Mouse (Mus musculus) CD8-positive naive resting alpha-beta T cell, adult 2 months (primary cell): ENCODE measurements around the gene Olfr118.
"Not testable (repeated sequence)": the region's sequence is repeated elsewhere in the genome, so short reads cannot be mapped to it uniquely, and the experiment has no call there.

ENCODE experiments used
- DNase-seq, 2 experiments: peaks; one replicate each; pipeline ENCODE4 v3.0.0; 2022; ENCODE audit warnings: low read depth in 2 of 2, low spot score in 2 of 2

Olfr118 gene

DNA sequence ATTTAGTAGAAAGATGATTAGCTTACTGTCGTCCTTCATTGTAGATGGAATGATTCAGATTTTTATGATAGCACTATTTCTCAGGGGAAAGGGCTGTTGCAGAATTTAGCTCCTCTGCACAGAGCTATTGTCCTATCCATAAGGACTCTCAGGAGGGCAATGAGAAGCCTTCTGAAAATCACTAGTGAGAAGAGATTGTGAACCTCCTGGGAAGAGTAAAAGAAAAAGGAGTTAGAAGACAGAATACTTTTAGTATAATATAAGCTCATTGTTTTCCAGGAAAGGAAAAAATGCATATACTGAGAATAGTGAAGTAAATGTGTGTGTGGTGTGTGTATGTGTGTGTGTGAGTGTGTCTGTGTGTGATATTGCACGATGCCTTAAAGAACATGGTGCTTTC, at the start of gene Olfr118:
Gene Olfr118, plus strand, starts transcription at position 301 of the 400 bp plus-strand sequence.
- DNase-seq: no peak

DNA sequence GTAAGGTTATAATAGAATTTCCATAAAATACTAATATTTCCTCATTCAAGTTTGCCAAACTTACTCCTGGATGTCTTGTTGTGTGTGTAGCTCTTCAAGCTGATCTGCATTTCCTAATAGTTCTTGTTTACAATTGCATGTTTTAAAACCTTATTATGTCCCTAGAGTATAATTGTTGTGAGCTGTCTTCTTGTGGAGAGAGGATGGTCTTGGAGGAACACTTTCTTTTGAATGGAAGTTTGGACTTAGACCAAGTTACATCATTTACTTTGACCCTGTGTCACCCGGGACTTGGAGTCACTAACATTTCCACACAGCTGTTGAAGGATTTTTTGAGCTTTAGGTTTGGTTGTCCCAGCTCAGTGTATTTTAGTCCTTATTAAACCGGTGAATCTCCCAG, 39.8 kb upstream of the Olfr118 start, which contains the start of the genes Olfr115 and Olfr116:
Gene Olfr115, minus strand, starts transcription at position 101 of the 400 bp plus-strand sequence.
Gene Olfr116, minus strand, starts transcription at position 191 of the 400 bp plus-strand sequence.
- DNase-seq: no peak

DNA sequence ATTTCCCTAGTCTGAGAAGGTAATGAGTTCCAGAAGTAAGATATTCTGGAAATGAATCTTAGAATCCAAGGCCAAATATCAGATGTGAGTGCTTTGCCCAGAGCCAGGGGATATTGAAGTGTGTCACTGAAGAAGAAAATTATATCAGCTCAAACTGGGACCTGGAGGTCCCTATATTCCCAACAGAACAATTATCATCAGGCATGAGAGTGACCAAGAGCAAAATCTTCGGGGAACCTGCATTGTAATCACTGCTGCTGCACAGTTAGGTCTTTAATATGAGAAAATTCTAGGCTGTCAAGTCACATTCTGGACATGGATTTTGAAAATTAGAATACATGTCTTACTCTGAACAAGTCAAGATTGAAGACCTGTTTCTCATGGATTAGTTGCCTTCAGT, 3.1 kb upstream of the Olfr118 start, which contains the start of gene Olfr117:
Gene Olfr117, minus strand, starts transcription at position 101 of the 400 bp plus-strand sequence.
- DNase-seq: no peak

DNA sequence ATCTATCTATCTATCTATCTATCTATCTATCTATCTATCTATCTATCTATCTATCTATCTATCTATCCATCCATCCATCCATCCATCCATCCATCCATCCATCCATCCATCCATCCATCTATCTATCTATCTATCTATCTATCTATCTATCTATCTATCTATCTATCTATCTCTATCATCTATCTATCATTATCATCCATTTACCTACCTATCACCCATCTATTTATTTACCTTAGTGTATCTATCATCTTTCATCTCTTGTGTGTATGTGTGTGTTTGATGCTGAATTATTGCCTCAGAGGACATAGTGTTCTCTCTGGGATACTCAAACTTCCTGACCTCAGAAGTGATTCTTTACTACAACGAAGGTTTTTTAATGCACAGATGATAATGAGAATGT, 29.5 kb downstream of the Olfr118 start, which contains the start of gene Olfr119:
Gene Olfr119, plus strand, starts transcription at position 301 of the 400 bp plus-strand sequence.
- not testable (repeated sequence) for DNase-seq

DNA sequence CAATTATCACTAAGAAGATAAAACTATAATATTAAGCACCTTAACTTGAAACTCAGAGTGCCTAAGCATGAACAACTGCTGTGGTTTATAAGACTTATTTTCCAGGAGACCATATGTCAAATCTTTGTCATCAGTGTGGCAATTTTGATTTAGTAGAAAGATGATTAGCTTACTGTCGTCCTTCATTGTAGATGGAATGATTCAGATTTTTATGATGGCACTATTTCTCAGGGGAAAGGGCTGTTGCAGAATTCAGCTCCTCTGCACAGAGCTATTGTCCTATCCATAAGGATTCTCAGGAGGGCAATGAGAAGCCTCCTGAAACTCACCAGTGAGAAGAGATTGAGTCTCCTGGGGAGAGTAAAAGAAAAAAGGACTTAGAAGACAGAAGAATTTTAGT, 54.7 kb downstream of the Olfr118 start, which contains the start of gene Olfr120:
Gene Olfr120, plus strand, starts transcription at position 301 of the 400 bp plus-strand sequence.
- DNase-seq: no peak
